Mouse (Mus musculus): Measurements from ENCODE around the gene Nfix.

Nfix gene

GRCm38 (mm10) chr8:84653092-84653631 lies 147.0 kb downstream of the Nfix start:
- intact Hi-C loops (cut with DNase I) = no loop called here

- intact Hi-C loops (cut with DNase I) = no loop called here
Observed at GRCm38 (mm10) chr8:84650213-84650612, 149.9 kb downstream of the Nfix start.

Measured in adrenal gland (tissue).